Mouse (Mus musculus) midbrain, embryonic 10.5 days (tissue): ENCODE measurements around the gene Fut8. TPM values are rescaled to one million over a fixed set of nuclear protein-coding genes. Genes with fewer than 3 reads are reported as not detected.

Source experiments
- DNase-seq: peaks from one replicate; pipeline ENCODE4 v3.0.0-alpha.2; 2017; ENCODE audit warnings: low spot score
- H3K27ac ChIP-seq: fragments of 300-500 bp; sonication (generic); replicated peaks from 2 replicates; pipeline ENCODE4 v1.5.1; 2016; ENCODE audit warnings: mild to moderate bottlenecking
- H3K27me3 ChIP-seq: fragments of 300-500 bp; sonication (generic); 2 replicates; pipeline ENCODE4 v1.6.1; 2016; ENCODE audit warnings: low read depth, mild to moderate bottlenecking; ENCODE audit not compliant: poor library complexity, severe bottlenecking
- H3K36me3 ChIP-seq: fragments of 300-500 bp; sonication (generic); 2 replicates; pipeline ENCODE4 v1.6.1; 2016; ENCODE audit warnings: mild to moderate bottlenecking, moderate library complexity
- H3K4me1 ChIP-seq: fragments of 300-500 bp; sonication (generic); 2 replicates; pipeline ENCODE4 v1.6.1; 2016
- H3K4me3 ChIP-seq: fragments of 300-500 bp; sonication (generic); 2 replicates; pipeline ENCODE4 v1.5.1; 2016; ENCODE audit warnings: mild to moderate bottlenecking, moderate library complexity
- H3K9me3 ChIP-seq: fragments of 300-500 bp; sonication (generic); replicated peaks from 2 replicates; pipeline ENCODE4 v1.6.1; 2016; ENCODE audit warnings: mild to moderate bottlenecking
- WGBS: fragments of 180-500 bp; shearing (Covaris S2); methylation state at CpG from one replicate; pipeline ENCODE4 v1.1.7; 2016; 5-methylcytosine and 5-hydroxymethylcytosine counted together
- polyA plus RNA-seq: library from polyadenylated mRNA; unstranded; fragments of >200 nt; fragmentation: Nextera tagmentation; extraction: Ambion mirVana; gene quantifications from 2 replicates; pipeline ENCODE4 v1.2.1, GENCODE M21; 2016

Fut8 gene
- polyA plus RNA-seq, 1 experiment from 2014 or later: 28.5 TPM

DNA sequence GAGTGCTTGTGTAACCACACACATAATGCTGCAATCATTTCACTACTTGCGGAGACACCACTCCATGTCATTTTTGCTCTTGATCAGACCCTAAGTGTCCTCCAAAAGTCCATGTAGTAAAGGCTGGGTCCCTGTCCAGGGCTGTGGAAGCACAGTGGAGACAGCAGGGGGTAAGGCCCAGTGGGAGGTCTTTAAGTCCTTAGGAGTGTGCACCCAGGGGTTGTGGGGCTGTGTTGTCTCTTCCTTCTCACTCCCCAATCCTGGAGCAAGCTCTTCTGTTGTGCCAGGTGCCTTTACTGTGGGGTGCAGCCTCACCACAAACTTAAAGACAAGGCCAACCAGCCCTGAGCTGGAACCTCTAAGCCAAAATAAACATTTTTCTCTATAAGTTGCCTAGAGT, 257.9 kb downstream of the Fut8 start:
- WGBS: 94% methylated on average over 1 of the region's 1 CpGs
- Histone ChIP-seq H3K36me3 (no peaks in the 10 kb centered on the region), H3K4me1 (no peaks in the 10 kb centered on the region), H3K4me3 (no peak overlapping the region), H3K9me3 (no peaks in the 10 kb centered on the region), H3K27ac (no peak overlapping the region), H3K27me3 (no peaks in the 10 kb centered on the region)
- DNase-seq: no peak

DNA sequence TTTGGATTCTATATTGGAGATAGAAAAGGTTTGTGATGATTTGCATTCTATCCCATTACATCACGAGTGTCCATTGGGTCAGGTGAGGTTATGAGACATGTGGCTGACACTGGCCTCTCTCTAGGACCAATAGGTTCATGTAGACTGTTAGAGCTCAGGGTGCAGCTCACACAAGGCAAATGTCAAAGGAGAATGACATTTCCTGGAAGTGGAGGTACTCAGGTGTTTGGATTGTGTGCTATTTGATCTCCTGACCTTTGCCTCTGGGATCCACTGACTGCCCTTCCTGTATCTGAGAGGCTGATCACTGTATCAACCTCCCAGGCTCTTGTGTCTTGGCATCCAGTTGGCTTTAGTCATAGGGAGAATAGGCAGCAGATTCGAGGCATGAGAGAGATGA, 260.2 kb downstream of the Fut8 start:
- WGBS: 73% methylated on average over 2 of the region's 2 CpGs
- Histone ChIP-seq H3K4me3 (no peak overlapping the region), H3K27me3 (no peaks in the 10 kb centered on the region)

DNA sequence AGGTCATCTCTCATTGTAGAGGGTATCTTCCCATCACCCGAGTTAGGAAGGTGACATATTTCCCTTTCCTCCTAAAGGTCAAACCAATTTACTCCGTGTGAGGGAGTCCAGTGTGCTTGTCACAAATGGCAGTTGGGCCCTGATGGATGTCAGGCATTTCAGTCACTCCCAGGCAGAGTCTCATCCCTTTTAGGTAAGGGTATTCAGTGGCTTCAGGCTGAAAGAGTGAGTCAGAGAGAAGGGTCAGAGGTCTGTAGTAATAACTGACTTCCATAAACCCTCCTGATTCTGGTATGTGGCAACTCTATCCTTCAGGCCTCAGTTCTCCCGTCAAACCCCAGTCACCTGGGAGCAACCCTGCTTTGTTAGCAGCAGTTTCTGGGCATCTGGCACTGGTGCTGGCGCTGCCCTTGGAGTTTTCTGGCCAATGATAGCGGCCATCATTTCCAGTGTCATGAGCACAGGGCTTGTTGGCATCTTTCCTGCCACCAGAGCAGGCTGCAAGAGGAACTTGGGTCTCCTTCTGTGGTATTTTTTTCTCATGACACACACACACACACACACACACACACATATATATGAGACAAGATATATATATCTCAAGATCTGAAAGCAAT, 262.6 kb downstream of the Fut8 start:
- Histone ChIP-seq H3K27ac (no peak overlapping the region), H3K9me3 (no peaks in the 10 kb centered on the region), H3K4me3 (no peak overlapping the region), H3K4me1 (peaks cover 12% of the 10 kb centered on the region), H3K36me3 (no peaks in the 10 kb centered on the region), H3K27me3 (no peaks in the 10 kb centered on the region)
- no peak for DNase-seq
- WGBS: 78% methylated on average over 5 of the region's 5 CpGs

More for the DNA sequence above, 260.2 kb downstream of the Fut8 start:
- Histone ChIP-seq H3K9me3 (no peaks in the 10 kb centered on the region), H3K4me1 (peaks cover 12% of the 10 kb centered on the region), H3K27ac (no peak overlapping the region), H3K36me3 (no peaks in the 10 kb centered on the region)
- no peak for DNase-seq

DNA sequence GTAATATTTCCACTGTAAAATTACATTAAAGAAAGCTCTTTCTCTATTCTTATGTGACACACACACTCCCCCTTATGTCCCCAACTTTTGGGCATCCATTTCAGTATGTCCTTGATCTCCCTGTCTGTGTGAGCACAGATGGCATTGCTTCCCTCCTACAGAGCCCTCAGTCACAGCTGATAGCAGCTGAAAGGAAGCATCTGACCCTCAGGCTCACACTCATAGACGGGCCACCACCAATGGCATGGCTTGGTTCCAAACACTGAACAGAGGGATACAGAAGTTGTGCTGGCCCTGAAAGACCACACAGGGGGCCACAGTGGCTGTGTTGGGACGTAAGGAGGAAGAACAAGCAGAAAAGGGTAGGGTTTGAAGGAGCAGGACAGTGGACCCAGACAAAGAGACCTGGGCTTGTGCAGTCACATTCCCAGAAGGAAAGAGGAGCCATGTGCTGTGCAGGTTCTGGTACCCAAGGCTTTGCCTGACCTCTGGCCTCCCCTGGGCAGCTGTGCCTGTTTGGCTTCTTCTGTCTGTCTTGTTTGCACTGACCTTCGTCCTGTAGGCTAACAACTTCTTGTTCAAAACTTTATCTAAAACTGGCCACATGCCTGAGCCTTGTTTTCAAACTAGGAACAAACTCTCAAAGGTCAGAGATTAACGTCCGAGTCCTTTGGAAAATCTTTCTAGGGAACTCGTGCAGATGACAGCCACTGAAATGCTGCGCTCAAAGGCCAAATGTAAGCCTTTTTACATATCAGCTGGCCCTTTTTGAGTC, 263.7 kb downstream of the Fut8 start:
- 62% methylated on average over 7 of the region's 7 CpGs for WGBS
- peaks cover 12% of the 10 kb centered on the region for H3K4me1 ChIP-seq
- H3K4me3 ChIP-seq: no peak overlapping the region
- DNase-seq: no peak
- H3K27ac ChIP-seq: no peak overlapping the region; the same call in 1 of the 2 replicates
- no peaks in the 10 kb centered on the region for H3K27me3 ChIP-seq
- no peaks in the 10 kb centered on the region for H3K9me3 ChIP-seq
- no peaks in the 10 kb centered on the region for H3K36me3 ChIP-seq

DNA sequence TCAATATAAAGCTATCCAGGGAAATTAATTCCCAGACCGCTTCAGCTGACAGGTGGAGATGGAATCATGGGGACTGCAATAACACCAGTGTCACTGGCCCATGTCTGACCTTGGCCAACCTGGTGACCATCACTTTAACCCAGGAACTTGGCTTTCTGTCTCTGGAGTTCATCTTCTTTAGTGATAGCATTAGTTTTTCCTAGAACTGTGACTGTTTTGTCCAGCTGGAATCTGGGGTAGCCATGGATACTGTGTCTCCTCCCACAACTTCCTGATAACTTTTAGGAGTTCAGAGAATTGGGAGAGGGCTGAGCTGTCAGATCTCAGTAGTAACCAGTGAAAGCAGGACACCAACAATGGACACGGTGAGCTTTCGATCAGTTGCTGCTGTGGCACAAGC, 264.3 kb downstream of the Fut8 start:
- Histone ChIP-seq H3K27me3 (no peaks in the 10 kb centered on the region), H3K4me1 (peaks cover 12% of the 10 kb centered on the region), H3K27ac (no peak overlapping the region), H3K36me3 (no peaks in the 10 kb centered on the region), H3K9me3 (no peaks in the 10 kb centered on the region), H3K4me3 (no peak overlapping the region)
- WGBS: 82% methylated on average over 3 of the region's 3 CpGs
- DNase-seq: no peak

DNA sequence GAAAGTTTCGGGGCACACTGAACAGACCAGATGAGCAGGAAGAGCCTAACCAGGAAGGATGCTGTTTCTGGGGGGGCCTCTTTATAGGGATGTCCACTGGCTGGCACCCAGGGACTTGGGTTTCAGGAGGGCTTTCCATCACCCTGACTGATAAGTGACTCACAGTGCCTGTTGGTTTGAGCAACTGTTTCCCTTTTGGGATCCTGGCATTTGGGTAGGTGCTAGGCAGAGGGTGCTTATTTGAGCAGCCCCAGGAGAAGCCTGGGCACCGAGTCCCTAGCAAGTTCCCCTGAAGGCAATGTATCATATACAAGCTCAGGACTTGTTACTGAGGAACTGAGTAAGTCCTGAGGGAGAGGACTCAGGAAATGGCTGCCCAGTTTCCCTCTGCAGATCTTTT, 267.5 kb downstream of the Fut8 start:
- DNase-seq: no peak
- 86% methylated on average over 2 of the region's 2 CpGs for WGBS
- Histone ChIP-seq H3K27ac (no peak overlapping the region), H3K4me1 (peaks cover 12% of the 10 kb centered on the region), H3K36me3 (no peaks in the 10 kb centered on the region), H3K9me3 (no peaks in the 10 kb centered on the region), H3K27me3 (no peaks in the 10 kb centered on the region), H3K4me3 (no peak overlapping the region)

DNA sequence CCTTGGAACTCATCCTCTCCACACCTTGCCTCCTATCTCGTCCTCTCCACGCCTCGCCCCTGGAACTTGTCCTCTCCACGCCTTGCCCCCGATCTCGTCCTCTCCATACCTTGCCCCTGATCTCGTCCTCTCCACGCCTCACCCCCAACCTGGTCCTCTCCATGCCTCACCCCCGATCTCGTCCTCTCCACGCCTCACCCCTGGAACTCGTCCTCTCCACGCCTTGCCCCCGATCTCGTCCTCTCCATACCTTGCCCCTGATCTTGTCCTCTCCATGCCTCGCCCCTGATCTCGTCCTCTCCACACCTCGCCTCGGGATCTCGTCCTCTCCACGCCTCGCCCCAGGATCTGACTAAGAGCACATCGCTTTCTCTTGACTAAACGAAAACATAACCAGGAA, 269.8 kb downstream of the Fut8 start:
- 93% methylated on average over 24 of the region's 24 CpGs for WGBS
- no peak overlapping the region for H3K4me3 ChIP-seq
- no peaks in the 10 kb centered on the region for H3K36me3 ChIP-seq
- no peaks in the 10 kb centered on the region for H3K4me1 ChIP-seq
- H3K9me3 ChIP-seq: no peaks in the 10 kb centered on the region
- no peak for DNase-seq
- H3K27me3 ChIP-seq: no peaks in the 10 kb centered on the region
- H3K27ac ChIP-seq: no peak overlapping the region

DNA sequence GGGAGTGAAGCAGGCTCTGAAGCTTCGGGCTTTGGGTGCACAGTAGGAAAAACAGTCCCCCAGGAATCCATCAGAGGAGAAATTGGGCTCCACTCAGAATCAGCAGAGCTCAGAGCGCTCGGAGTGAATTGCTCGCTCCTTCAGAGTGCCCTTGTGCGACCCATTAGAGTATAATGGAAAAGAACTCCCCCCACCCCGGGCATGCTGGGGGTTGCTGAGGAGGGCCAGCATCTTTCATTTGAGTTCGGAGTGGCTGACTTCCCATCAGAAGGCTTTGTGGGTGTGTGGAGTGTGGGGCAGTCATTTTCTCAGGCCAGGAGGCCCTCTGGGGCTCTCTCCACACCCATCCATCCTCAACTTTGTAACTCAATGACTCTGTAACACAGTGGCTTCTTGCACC, 272.8 kb downstream of the Fut8 start:
- no peak overlapping the region for H3K27ac ChIP-seq
- WGBS: 84% methylated on average over 7 of the region's 7 CpGs
- H3K9me3 ChIP-seq: no peaks in the 10 kb centered on the region
- H3K36me3 ChIP-seq: no peaks in the 10 kb centered on the region
- DNase-seq: no peak
- no peaks in the 10 kb centered on the region for H3K4me1 ChIP-seq
- no peaks in the 10 kb centered on the region for H3K27me3 ChIP-seq
- no peak overlapping the region for H3K4me3 ChIP-seq

DNA sequence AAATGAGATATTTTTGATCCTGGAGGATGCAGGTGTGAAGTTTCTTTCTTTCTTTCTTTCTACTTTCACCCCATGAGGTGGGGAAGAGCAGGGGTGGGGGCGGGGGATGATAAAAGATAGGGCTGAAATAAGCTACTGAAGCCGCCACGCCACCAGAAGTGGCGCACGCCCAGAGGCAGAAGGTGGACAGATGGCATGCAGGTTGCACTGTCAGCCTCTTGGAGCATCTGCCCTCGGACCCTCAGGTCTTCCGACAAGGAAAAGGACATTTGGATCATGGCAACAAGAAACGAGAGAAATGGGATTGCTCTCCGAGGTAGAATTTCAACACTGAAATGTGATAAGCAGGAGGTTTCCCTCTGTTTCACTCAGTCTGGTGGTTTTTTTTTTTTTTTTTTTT, 273.3 kb downstream of the Fut8 start:
- Histone ChIP-seq H3K4me3 (no peak overlapping the region), H3K27ac (no peak overlapping the region), H3K9me3 (no peaks in the 10 kb centered on the region), H3K27me3 (no peaks in the 10 kb centered on the region), H3K36me3 (no peaks in the 10 kb centered on the region), H3K4me1 (no peaks in the 10 kb centered on the region)
- WGBS: 88% methylated on average over 9 of the region's 9 CpGs
- DNase-seq: no peak

DNA sequence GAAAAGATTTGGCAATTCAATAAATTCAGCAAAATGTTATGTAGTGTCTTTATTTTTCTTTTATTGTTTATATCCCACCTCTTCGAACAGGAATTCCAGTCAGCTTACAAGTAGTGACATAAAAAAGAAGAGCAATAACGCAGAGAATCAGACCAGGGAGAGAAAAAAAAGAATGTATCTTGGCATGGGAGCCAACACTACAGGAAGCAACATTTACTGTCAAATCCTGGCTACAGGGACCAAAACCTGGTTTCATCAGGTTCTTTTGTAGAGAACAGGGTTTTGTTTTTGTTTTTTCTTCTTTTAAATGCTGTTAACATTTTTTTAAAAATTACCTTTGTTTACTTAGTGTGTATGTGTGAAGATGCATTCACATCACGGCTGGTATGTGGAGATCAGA, 273.7 kb downstream of the Fut8 start:
- Histone ChIP-seq H3K27me3 (no peaks in the 10 kb centered on the region), H3K36me3 (no peaks in the 10 kb centered on the region), H3K27ac (no peak overlapping the region), H3K4me3 (no peak overlapping the region), H3K4me1 (no peaks in the 10 kb centered on the region), H3K9me3 (no peaks in the 10 kb centered on the region)
- no peak for DNase-seq
- 87% methylated on average over 3 of the region's 3 CpGs for WGBS

DNA sequence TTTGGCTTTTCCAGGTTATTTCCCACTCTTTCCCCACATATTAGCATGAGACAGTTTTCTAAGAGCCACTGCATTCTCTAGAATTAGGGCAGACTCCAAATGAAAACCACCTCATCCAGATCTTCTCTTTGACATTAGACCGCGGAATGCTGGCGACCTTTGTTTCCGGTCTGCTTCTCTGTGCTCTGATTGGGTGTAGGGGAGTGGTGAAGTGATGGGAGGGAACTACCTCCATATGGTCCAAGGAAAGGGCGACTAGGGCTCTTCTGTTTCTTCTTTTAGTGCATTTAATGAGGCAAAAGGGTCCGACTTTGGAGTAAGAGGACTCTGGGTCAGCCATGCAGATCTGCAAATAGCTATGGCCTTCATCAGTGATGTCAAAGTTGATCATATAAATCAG, 278.9 kb downstream of the Fut8 start:
- Histone ChIP-seq H3K9me3 (no peaks in the 10 kb centered on the region), H3K4me3 (no peak overlapping the region), H3K4me1 (peaks cover 9% of the 10 kb centered on the region), H3K36me3 (no peaks in the 10 kb centered on the region), H3K27me3 (no peaks in the 10 kb centered on the region), H3K27ac (no peak overlapping the region)
- DNase-seq: no peak
- WGBS: 87% methylated on average over 6 of the region's 6 CpGs

DNA sequence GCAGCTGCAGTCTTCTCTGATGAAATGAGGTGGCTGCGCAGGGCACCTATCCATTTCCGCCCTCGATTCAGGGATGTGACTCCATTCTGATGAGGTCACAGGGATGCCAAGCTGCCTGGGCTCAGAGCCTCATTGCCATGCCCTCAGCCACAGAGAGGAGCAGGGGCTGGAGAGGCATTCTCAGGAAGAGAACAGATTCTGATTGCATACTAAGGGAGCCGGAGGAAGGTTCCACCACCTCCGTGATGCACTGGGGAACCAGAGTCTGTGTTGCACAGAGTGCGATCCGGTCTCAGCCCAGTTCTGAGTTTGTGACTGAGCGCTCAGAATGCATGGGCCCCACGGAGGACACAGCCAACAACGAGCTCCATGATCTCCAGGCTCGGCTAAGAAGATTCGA, 279.8 kb downstream of the Fut8 start:
- no peak overlapping the region for H3K27ac ChIP-seq
- H3K27me3 ChIP-seq: no peaks in the 10 kb centered on the region
- no peaks in the 10 kb centered on the region for H3K36me3 ChIP-seq
- DNase-seq: no peak
- no peaks in the 10 kb centered on the region for H3K9me3 ChIP-seq
- 92% methylated on average over 12 of the region's 12 CpGs for WGBS
- peaks cover 9% of the 10 kb centered on the region for H3K4me1 ChIP-seq
- no peak overlapping the region for H3K4me3 ChIP-seq

DNA sequence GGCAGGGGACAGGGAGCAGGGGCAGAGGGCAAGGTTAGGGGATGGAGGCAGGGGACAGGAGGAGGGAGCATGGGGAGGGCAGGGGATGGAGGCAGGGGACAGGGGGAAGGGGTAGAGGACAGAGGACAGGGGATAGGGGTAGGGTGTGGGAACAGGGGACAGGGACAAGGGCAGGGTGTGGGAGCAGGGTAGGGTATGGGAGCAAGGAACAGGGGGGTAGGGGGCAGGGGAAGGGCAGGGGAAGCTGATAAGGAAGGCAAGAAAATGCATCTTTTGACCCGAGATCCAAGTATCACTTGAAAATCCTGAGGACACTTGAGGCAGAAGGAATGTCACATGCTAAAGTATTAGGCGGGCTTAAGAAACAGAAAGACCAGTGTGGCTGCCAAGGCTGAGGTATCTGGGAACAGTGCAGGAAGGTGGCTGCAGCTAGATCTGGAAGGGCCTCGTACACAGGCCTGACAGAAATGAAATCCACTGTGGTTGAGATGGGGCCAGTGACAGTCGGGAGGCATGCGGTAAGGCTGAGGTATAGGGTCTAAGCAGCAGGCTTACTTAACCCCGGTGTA, 281.7 kb downstream of the Fut8 start:
- WGBS: 76% methylated on average over 6 of the region's 6 CpGs
- H3K27me3 ChIP-seq: no peaks in the 10 kb centered on the region
- no peaks in the 10 kb centered on the region for H3K9me3 ChIP-seq
- 0 out of 2 replicates have a peak overlapping the region, but pooled peaks have one; percentile 46 for H3K27ac ChIP-seq
- H3K36me3 ChIP-seq: no peaks in the 10 kb centered on the region
- no peak overlapping the region for H3K4me3 ChIP-seq
- peaks cover 9% of the 10 kb centered on the region for H3K4me1 ChIP-seq
- no peak for DNase-seq
